Mouse (Mus musculus): Measurements from ENCODE around the gene Hmx2. TPM values are rescaled to one million over a fixed set of nuclear protein-coding genes. Genes with fewer than 3 reads are reported as not detected.

Gene Hmx2
- total RNA-seq (2021), result not detected
- long read RNA-seq, experiment 1, result 0 reads
- long read RNA-seq, experiment 2, result 0 reads

DNA sequence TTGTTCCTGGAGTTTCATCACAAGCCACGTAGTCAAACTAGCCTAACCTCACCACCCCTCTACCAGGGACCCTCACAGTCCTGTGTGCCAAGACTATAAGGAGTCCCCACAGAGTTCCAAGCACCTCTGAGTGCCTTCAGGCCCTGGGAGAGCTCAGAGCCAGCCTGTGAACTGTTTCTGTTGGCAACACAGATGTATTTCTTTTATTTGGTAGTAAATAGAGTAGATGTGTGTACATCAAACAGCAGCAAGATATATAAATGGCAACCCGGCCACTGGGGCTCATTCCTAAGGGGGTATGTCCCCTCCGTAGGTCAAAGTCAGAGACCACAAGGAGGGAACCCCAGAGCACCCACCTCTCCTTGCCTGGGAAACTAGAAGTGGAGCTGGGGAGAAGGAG, at the start of gene Hmx2:
Gene Hmx2 (plus strand): TSS at position 301 of the 400 bp plus-strand sequence.
- intact Hi-C loops (cut with DNase I), result no loop called here
- DNase-seq, result no peak

GRCm38 (mm10) chr7:131503739-131504138, 44.8 kb upstream of the Hmx2 start:
- intact Hi-C loops (cut with DNase I), result no loop called here

GRCm38 (mm10) chr7:131539979-131540378, 8.6 kb upstream of the Hmx2 start:
- DNase-seq, result peak; percentile 77 to 79
- intact Hi-C loops (cut with DNase I), result loop anchor here (1.0 to 10.0 kb wide), 3 partner anchors 212 to 675 kb away; no protein-coding TSS in a partner anchor

More at GRCm38 (mm10) chr7:131503739-131504138, 44.8 kb upstream of the Hmx2 start:
- DNase-seq, result no peak

DNA sequence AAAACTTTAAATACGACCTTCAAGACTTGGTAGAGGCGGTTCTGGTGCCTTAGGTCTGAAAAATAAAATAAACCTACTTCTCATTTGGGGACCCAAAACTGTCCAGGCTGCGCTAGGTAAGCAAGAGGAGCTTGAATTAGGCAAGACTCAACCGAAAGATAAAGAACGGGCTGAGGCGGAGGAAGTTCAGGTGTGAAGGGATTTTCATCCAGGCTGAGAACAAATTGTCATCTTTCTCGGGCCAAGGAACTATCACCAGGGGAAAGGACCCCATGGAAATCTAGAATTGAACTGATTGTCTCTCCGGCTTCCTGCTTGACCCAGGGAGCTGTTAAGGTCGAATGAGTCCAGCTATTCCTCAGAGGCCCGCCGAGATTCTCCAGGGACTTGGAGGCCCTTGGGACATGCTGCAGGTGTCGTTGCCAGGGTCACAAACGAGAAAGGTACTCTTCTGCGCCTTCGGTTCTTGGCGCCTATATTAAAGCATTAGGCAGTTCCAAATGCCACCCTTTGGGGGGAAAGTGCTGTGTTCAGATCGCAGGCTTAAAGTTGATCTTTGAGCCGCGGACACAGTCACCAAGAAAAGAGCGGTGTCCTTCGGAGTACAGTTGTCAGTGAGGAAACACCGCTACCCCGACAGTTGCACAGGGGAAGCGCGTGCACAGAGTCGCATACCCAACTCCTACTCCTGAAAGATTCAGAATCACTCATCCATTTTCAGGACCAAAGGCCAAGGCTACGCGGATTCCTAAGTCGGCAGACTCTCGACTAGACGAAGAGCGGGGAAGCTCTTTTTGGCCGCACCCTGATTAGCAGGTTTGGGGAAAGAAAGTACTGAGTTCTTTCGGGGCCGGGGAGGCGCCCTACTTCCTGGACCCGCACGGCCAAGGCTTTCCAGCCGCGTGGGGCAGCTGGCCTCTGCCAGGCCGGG, 7.1 kb upstream of the Hmx2 start:
- intact Hi-C loops (cut with DNase I), result no loop called here
- DNase-seq, result no peak

GRCm38 (mm10) chr7:131542115-131542871, 6.3 kb upstream of the Hmx2 start, which contains the start of gene Hmx3:
TSS of gene Hmx3 (plus strand) at chr7:131542867.
- DNase-seq, result no peak
- intact Hi-C loops (cut with DNase I), result no loop called here

DNA sequence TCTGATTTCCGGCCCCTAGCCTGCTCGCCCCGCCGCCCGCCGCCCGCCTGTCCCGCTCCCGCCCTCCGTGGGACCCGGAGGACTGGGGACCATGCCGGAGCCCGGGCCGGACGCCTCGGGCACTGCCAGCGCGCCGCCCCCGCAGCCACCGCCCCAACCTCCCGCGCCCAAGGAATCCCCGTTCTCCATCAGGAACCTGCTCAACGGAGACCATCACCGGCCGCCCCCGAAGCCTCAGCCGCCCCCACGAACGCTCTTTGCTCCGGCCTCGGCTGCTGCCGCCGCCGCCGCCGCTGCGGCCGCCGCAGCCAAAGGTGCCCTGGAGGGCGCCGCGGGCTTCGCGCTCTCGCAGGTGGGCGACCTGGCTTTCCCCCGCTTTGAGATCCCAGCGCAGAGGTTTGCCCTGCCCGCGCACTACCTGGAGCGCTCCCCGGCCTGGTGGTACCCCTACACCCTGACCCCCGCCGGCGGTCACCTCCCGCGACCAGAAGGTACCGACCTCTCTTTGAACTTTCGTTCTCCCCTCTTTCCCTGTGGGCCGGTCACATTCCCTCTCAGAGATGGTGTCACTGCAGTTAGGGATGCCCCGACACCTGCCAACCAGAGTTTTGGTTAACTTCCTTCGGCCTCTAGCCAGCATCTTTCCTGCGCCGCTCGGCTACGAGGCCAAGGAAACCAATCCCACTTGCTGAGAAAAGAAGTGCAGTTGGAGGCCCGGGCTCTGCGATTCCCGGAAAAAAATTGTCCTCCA, 5.5 kb upstream of the Hmx2 start:
- no peak for DNase-seq
- intact Hi-C loops (cut with DNase I), result no loop called here

DNA sequence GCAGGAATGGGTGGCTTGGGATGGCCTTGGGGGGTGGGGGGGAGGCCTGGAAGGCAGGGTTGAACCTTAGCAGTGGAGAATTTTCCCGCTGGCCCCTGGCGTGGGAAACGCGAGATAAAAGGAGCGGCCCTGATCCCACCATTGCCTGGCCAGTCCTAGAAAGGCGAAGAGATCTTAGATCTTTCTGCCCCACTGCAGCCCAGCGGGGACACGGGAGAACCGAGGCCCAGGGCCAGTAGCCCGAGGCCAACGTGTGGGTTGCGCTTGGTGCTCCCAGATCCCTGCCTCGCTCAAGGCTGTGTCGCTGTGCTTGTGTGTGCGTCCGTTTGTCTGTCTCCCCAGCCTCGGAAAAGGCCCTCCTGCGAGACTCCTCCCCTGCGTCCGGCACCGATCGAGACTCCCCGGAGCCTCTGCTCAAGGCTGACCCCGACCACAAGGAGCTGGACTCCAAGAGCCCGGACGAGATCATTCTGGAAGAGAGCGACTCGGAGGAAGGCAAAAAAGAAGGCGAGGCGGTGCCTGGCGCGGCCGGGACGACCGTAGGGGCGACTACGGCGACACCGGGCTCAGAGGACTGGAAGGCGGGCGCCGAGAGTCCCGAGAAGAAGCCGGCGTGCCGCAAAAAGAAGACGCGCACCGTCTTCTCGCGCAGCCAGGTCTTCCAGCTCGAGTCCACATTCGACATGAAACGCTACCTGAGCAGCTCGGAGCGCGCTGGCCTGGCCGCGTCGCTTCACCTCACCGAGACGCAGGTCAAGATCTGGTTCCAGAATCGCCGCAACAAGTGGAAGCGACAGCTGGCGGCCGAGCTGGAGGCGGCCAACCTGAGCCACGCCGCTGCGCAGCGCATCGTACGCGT, 4.7 kb upstream of the Hmx2 start:
- DNase-seq, result no peak
- intact Hi-C loops (cut with DNase I), result no loop called here

DNA sequence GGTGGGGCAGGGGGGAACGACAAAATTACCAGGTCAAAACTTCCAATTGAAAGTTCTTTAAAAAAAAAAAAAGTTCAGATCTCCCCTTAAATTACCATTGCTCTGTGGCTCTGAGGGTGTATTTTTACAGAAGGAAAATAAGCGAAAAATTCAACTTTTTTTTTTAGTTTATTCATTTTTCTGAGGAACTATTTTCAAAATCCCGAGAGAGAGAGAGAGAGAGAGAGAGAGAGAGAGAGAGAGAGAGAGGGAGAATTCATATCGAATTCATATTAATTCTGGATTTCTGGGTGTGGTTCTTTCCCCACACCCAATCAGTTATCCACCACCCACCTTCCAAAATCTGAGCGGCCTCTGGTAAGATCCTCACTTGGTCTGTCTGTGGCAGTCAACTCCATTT, 3.7 kb upstream of the Hmx2 start:
- intact Hi-C loops (cut with DNase I), result no loop called here
- DNase-seq, result no peak

DNA sequence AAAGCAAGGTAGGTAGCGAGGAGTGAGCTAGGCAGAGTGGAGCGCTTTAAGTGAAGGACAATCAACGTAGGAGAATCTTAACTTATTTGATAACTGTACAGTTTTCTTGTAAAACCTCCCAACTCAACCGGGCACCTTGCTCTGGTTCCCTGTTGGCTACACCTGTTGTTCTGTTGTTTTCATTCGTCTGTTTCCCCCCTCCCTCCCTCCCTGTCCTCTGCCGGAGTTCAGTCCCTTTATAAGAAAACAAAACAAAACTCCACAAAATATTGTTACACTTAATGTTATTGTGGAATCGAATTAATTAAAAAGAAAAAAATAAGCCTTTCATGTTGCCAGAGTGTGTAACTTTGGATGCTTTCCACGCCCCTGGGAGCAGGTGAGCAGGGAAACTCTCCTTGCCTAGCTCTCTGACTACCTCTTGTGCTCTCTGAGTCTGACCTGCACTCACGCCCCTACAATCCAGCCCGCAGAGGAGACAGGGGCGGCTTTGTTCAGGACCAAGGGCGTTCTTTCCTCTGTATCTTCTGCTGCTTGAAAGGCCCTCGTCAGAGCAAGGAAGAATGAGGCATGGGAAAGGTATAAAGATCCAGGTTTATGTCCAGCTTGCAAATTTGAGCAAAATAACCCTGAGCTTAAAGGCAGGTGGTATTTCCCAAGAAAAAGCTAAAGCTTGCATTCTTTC, 2.7 kb upstream of the Hmx2 start:
- DNase-seq, result no peak

DNA sequence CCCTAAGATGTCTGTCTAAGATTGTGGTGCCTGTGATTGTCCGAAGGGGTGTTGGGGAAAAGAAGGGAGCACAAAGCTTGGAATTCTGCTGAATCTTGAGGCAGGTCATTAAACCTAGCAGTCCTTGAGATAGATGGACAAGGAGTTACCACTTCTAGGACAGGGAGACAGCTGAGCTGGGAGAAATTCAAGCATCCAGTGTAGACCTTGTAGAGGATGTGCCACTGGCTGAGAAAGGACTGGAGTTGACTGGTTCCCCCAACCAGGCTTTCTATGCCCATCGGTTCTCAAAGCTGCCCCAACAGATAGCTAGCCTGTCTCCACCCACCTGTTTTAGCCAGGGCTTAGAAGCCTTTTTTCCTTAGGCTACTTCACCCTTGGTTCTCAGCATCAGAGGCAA, 2.1 kb upstream of the Hmx2 start:
- intact Hi-C loops (cut with DNase I), result no loop called here
- no peak for DNase-seq

More for the DNA sequence above, 2.7 kb upstream of the Hmx2 start:
- intact Hi-C loops (cut with DNase I), result no loop called here

DNA sequence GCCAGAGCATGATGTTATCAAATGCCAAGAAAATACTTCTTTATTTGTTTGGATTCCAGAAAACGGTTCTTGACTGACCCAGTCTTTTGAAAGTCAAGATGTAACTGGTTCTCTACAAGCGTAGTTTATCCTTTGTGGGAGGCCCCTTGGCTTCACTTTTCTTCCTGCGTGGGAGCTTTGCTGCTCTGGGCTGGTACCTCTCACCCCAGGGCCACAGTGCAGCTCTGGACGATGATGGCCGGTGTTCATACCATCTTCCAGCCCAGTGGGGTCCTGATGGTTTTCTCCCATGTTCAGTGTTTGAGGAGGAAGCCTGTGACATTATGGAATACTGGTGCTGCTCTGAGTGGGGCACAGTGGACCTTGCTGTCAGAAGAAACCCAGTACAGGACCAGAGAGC, 1.1 kb upstream of the Hmx2 start:
- intact Hi-C loops (cut with DNase I), result no loop called here
- DNase-seq, result no peak

GRCm38 (mm10) chr7:131551471-131551870, 2.9 kb downstream of the Hmx2 start:
- intact Hi-C loops (cut with DNase I), result no loop called here
- no peak for DNase-seq

DNA sequence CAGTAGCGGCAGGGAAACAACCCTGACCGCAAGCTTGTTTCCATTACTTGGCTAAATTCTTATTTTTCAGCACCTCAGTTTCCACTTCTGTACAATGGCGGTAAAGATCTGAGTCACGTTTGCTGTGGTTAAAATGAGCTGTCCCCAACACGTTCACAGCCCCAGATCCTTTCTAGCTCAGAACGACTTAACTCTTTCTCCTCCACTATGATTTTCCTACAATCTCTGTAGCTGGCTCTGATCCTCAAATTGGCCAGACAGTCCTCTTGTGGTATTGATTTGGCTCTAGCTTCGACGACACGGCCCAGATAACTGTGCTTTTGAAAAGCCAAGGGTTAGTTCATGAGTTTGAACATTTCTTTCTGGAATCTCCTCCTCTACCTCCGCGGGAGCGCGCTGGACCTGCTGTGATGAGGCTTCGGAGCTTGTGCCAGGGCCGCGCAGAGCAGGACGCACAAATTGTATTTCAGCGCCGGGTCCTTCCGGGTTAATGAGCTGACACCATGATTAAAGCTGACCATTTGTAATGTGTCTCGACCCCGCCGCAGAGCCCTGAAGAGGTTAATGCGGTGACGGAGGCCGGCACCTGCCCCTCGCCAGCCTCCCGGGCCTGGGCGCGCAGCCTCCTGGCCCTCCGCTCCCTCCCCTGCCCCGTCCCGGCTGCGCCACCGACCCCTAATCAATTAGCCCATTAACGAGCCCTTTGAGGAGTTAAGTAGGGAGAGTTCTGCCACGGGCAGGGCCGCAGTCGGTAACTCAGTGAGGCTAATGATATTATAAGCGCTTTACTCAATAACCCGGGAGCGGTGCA, 3.6 kb downstream of the Hmx2 start:
- intact Hi-C loops (cut with DNase I), result no loop called here
- no peak for DNase-seq

DNA sequence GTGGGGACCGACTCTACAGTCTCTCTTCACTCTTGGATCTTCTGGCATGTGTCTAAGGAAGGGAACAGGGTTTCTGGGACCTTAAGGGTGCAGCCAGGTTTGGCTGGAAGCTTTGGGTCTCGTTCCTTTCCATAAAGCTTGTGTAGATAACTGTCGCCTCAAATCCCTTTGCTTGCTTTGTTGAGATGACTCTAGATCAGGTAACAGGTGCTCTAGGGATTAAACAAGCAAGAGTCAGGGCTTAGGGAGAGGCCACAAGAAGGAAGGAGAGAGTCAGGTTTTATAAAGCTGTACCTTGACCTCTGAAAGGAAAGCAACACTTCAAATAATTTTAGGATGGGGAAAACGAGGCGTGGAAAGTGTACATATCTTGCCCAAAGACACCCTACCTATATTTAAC, 4.2 kb downstream of the Hmx2 start:
- intact Hi-C loops (cut with DNase I), result no loop called here

GRCm38 (mm10) chr7:131553771-131554175, 5.2 kb downstream of the Hmx2 start:
- intact Hi-C loops (cut with DNase I), result no loop called here
- no peak for DNase-seq

More for the DNA sequence above, 4.2 kb downstream of the Hmx2 start:
- DNase-seq, result no peak

DNA sequence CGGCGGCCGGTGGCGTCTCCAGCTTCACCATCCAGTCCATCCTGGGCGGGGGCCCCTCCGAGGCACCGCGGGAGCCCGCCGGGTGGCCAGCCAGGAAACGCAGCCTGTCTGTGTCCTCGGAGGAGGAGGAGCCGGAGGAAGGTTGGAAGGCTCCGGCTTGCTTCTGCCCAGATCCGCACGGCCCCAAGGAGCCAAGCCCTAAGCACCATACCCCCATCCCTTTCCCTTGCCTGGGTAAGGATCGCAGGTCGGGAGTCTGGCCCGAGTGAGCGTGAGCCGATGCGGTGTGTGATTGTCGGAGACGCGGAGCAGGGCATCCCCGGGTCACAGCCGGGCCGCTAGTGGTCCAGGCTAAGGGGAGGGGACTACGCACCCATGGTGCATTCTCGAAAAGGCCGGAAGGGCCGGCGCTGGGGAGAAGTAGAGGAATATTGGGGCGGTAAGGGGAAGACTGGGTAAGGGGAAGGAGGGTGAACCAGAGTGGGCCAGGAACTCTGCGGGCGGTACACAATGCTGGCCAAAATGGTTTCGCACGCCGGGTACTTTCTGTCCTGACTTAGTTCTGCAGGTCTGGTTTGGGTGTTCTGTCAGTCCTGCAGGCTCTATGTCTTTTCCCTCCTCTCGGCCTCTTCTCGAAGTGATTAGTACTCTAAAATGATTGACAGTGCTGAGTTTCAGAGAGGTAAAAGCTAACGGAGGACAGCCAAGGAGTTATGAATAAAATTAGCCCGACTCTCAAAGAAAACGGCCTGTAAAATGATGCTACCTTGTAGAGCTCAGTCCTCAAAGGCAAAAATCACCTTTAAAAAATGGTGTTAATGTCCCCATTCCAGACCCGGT, 6.0 kb downstream of the Hmx2 start:
- intact Hi-C loops (cut with DNase I), result loop anchor here (5.0 kb wide), 1 partner anchor 142 kb away; the partner anchor contains the start of genes Acadsb and Ikzf5
- DNase-seq, result no peak
